Mouse (Mus musculus) bone marrow macrophage, adult 2 months (primary cell): ENCODE results near the gene Luc7l3.
"Not testable (repeated sequence)": the region's sequence is repeated elsewhere in the genome, so short reads cannot be mapped to it uniquely, and the experiment has no call there.

Experiments
- CTCF ChIP-seq: IDR thresholded peaks from 2 replicates; pipeline ENCODE4 v1.5.1; 2012; ENCODE audit warnings: low read depth, mild to moderate bottlenecking, low read length, moderate library complexity
- POLR2A ChIP-seq: IDR thresholded peaks from 2 replicates; pipeline ENCODE4 v1.6.1; 2012; ENCODE audit warnings: mild to moderate bottlenecking, low read depth, low read length, borderline replicate concordance

GRCm38 (mm10) chr11:94266155-94266554, 55.6 kb downstream of the Luc7l3 start:
- TF ChIP-seq CTCF, POLR2A: not testable (repeated sequence)
